Comparison of ENCODE assay signal across 8 mouse cellular contexts in the genomic region with DNA sequence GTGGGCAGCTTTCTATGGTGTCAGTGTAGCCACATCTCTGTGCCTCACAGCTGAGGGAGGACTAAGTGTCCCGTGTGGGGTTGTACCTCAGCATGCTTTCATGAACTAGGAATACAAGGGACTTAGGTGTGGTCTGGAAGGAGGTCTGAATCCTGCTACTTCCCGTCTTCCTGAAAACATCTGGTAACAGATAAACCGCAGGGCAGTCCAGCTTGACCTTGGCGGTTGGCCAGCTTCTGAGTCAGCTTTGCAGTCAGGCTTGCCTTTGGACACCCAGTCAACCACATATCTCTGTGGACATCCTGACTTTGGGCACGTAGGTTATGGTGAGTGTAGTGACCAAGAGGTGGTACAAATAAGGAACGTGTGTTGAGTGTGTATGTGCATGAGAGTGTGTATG. TPM values are rescaled to one million over a fixed set of nuclear protein-coding genes. Genes with fewer than 3 reads are reported as not detected.
A peak's percentile ranks its signal among the peaks of the same experiment; 100 is the strongest.
DNase-seq lines count a peak whose midpoint lies in the region; ATAC-seq lines count a peak whose summit lies in the region.

No protein-coding gene starts in this region.

- H3K4me1 ChIP-seq in heart, embryonic 12.5 days (replicated peaks) = peaks cover 31% of the 10 kb centered on the region
- no peaks in the 10 kb centered on the region for H3K4me1 ChIP-seq in liver, embryonic 16.5 days (ENCODE audit: control insufficient read depth, low read depth, low read length)

- peak; percentile 63 for ATAC-seq in heart, embryonic 12.5 days (ENCODE audit: insufficient number of reproducible peaks, low FRiP score)
- peak; percentile 71 for ATAC-seq in liver, embryonic 16.5 days (ENCODE audit: low read depth)

- DNase-seq in 3T3-L1 (ENCODE audit: low read depth, low spot score) = peak; percentile 98
- peak; percentile 94 for DNase-seq in adrenal gland, postnatal 10 days
- peak; percentile 87 for DNase-seq in testis, postnatal 10 days (ENCODE audit: low spot score)
- DNase-seq in right cerebral cortex, adult 18-20 months = no peak
- no peak for DNase-seq in layer of hippocampus, adult 18-20 months (ENCODE audit: low spot score in 2 of 2)
- no peak for DNase-seq in left cerebral cortex, adult 8-10 months (ENCODE audit: low spot score in 2 of 2)

- H3K27me3 ChIP-seq in heart, embryonic 12.5 days (replicated peaks) = no peaks in the 10 kb centered on the region
- no peaks in the 10 kb centered on the region for H3K27me3 ChIP-seq in liver, embryonic 16.5 days (ENCODE audit: control insufficient read depth, insufficient read depth, low read depth, low read length)

- peak overlapping the region; percentile 94 for H3K27ac ChIP-seq in heart, embryonic 12.5 days (ENCODE audit: poor library complexity, severe bottlenecking)
- H3K27ac ChIP-seq in liver, embryonic 16.5 days (ENCODE audit: low read length) = no peak overlapping the region

- no peak overlapping the region for H3K4me2 ChIP-seq in heart, embryonic 12.5 days
- H3K4me2 ChIP-seq in liver, embryonic 16.5 days (ENCODE audit: low read depth, low read length) = no peak overlapping the region

- H3K4me3 ChIP-seq in heart, embryonic 12.5 days = no peak overlapping the region
- H3K4me3 ChIP-seq in liver, embryonic 16.5 days (ENCODE audit: low read depth, low read length) = no peak overlapping the region

- 30% methylated on average over 6 of the region's 6 CpGs for WGBS in heart, embryonic 12.5 days
- 29% methylated on average over 6 of the region's 6 CpGs for WGBS in liver, embryonic 16.5 days (ENCODE audit: insufficient replicate concordance)

- no peak overlapping the region for H3K9ac ChIP-seq in heart, embryonic 12.5 days
- H3K9ac ChIP-seq in liver, embryonic 16.5 days (ENCODE audit: low read depth, low read length) = no peak overlapping the region

- H3K9me3 ChIP-seq in heart, embryonic 12.5 days (replicated peaks) = 0 out of 2 replicates have a peak, but pooled peaks cover 3% of the 10 kb centered on the region
- H3K9me3 ChIP-seq in liver, embryonic 16.5 days (replicated peaks; ENCODE audit: control insufficient read depth, low read length) = no peaks in the 10 kb centered on the region

- H3K36me3 ChIP-seq in heart, embryonic 12.5 days = no peaks in the 10 kb centered on the region
- no peaks in the 10 kb centered on the region for H3K36me3 ChIP-seq in liver, embryonic 16.5 days (ENCODE audit: control insufficient read depth, insufficient read depth)

RNA-seq across cellular contexts. Expression of a gene that starts 57.2 kb away (rescaled TPM):
- total RNA-seq in adrenal gland, postnatal 10 days (2021) = 10 to 100 TPM; 82.8 to 91.1 TPM
- 52.9 and 55.6 TPM in 2 replicates for polyA plus RNA-seq in heart, embryonic 12.5 days (2016; fragmentation: Nextera tagmentation; extraction: Ambion mirVana)
- 24.3 and 26.1 TPM in 2 replicates for polyA plus RNA-seq in liver, embryonic 16.5 days (2015; fragmentation: Nextera tagmentation; extraction: Ambion mirVana)
- total RNA-seq in layer of hippocampus, adult 18-20 months (2021) = 10 to 100 TPM; 66.9 to 67.5 TPM
- 10 to 100 TPM; 62.3 to 71.6 (median 64.9) TPM for total RNA-seq in left cerebral cortex, adult 8-10 months (2022)

Comparison
In these comparisons a context has a peak if more than half of its experiments do, and no peak if none do; other contexts are left out.
1. DNase-seq: peak in 3T3-L1 (single experiment), adrenal gland, postnatal 10 days (single experiment) and testis, postnatal 10 days (single experiment); none in right cerebral cortex, adult 18-20 months (single experiment), layer of hippocampus, adult 18-20 months (0 of 2) and left cerebral cortex, adult 8-10 months (0 of 2).